Mouse (Mus musculus): ENCODE measurements at regions not wholly inside any gene's neighbourhood (a gene's known extent, or its start where the extent isn't known, plus 50 kb on each side); places are given as distances from the start of the nearest gene placed in this dataset.

DNA sequence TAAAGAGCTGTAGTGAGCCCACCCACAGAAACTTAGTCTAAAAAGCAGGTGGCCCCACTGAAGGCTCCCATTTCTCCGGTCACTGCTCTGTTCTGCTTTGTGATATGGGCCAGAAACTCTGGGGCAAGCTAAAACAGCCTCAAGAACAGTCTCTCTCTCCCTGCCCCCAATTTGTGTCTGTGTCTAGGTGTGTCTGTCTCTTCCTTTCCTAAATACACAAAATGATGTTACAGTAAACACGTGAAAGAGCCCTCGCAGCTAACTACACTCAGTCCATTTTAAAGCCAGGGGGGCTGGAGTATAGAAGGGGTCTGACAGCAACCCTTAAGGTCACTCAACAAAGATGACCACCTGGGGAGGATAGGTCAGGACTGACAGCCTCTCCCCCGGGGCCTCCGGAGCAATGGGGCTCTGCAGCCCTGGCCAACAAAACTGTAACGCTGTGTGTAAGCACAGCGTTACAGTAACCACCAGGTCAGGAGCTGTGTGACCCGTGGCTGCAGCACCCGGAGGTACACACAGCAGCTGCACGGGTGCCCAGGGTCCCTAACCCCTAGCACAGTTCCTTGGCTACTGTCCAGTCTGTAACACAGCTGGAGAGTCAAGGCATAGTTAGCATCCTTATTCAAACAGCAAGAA is 168.0 kb downstream of the 3100002H09Rik start:
- TF ChIP-seq CTCF (IDR thresholded peaks at IDR 0.05; ENCODE audit: extremely low read depth, insufficient read depth, insufficient read length, insufficient replicate concordance) (no peak), POLR2A (IDR thresholded peaks at IDR 0.05; ENCODE audit: low read depth, low read length) (no peak)

All from spleen, adult 2 months (tissue).